Mouse (Mus musculus): ENCODE data around the gene Vrk2.

DNA sequence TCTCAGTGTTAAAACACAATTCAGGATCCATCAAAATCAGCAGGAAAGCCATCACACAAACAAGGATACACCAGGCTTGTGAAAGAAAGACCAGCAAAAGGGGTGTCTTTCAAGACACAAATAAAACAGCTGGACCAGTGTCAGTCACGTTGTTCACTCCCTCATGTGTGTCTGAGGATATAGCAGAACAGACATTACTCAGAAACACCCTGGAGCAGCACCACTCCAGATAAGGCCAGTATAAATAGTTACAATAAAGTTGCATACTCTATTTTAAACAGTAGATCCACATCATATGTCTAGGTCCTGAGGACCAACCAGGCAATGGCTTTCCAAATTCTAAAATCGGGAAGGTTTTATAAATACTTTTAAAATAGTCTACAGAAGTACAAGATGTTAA lies 77.7 kb downstream of the Vrk2 start:
- no peak for TF ChIP-seq POLR2A (IDR thresholded peaks at IDR 0.05; ENCODE audit: insufficient read length, low read depth)
- no peak for TF ChIP-seq CEBPB (IDR thresholded peaks at IDR 0.05; ENCODE audit: insufficient read depth, poor library complexity, severe bottlenecking)
- TF ChIP-seq MAX (IDR thresholded peaks at IDR 0.05; ENCODE audit: low read depth): no peak

Measured in myocyte (in vitro differentiated cells).